28 mouse cellular contexts compared by ENCODE assay signal in the genomic region with DNA sequence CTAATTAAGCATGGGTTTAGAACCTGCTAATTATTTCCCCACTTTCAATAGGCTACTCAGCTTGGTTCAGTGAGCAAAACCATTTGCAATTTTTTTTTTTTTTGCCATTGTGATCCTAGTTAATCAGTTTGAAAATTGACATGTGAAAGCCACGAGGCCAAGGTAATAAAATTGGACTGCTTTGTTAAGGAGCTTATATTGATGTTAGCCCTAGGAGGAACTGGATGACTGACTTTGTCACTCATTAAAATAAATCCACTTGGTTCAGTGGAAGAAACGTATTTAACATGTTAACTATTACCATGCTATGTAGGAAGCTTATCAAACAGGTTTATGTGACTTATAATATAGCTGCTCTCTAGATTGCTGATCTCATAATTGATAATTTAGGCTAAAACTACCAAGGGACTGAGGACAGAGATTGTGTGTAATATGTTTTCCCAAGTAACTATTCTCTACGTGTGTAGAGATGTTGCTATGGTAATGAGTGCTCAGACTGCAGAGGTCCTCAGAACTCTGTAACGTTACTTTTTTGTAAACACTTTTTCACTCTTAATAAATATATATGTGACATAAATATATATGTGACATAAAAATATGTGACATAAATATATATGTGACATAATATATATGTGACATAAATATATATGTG.
DNase-seq lines count a peak whose midpoint lies in the region; ATAC-seq and TF ChIP-seq lines count a peak whose summit lies in the region.
"Had no signal": no experiment of that assay in that cellular context is flagged by ENCODE, and none has a peak within 500 bp of the region (broad histone marks: within the 10 kb centered on the region; RNA-seq: fewer than 3 reads in every experiment).

No protein-coding gene starts in this region.

- H3K27ac ChIP-seq in hindbrain, embryonic 11.5 days (ENCODE audit: low read depth, low read length): no peak overlapping the region
- no peak overlapping the region for H3K27ac ChIP-seq in hindbrain, embryonic 12.5 days
- no peak overlapping the region for H3K27ac ChIP-seq in midbrain, embryonic 16.5 days (ENCODE audit: low read length)
- H3K27ac ChIP-seq in midbrain, embryonic 15.5 days: no peak overlapping the region
- no peak overlapping the region for H3K27ac ChIP-seq in kidney, postnatal 0 days
- H3K27ac ChIP-seq: embryonic facial prominence, embryonic 10.5 days; hindbrain, embryonic 10.5 days; limb, embryonic 13.5 days; liver, embryonic 12.5 days; midbrain, embryonic 13.5 days; stomach, postnatal 0 days had no signal

- no peaks in the 10 kb centered on the region for H3K27me3 ChIP-seq in hindbrain, embryonic 11.5 days (ENCODE audit: control insufficient read depth, insufficient read depth, low read length)
- H3K27me3 ChIP-seq in hindbrain, embryonic 12.5 days: no peaks in the 10 kb centered on the region
- H3K27me3 ChIP-seq in midbrain, embryonic 16.5 days (ENCODE audit: control insufficient read depth, insufficient read depth, low read depth, low read length): no peaks in the 10 kb centered on the region
- no peaks in the 10 kb centered on the region for H3K27me3 ChIP-seq in midbrain, embryonic 15.5 days (replicated peaks)
- no peaks in the 10 kb centered on the region for H3K27me3 ChIP-seq in kidney, postnatal 0 days (ENCODE audit: insufficient read depth, low read length)
- H3K27me3 ChIP-seq: CH12.LX; heart, embryonic 12.5 days; limb, embryonic 13.5 days; liver, embryonic 12.5 days; midbrain, embryonic 13.5 days; Patski had no signal

- H3K36me3 ChIP-seq in hindbrain, embryonic 11.5 days (ENCODE audit: control insufficient read depth, insufficient read depth, low read length): no peaks in the 10 kb centered on the region
- no peaks in the 10 kb centered on the region for H3K36me3 ChIP-seq in hindbrain, embryonic 12.5 days
- no peaks in the 10 kb centered on the region for H3K36me3 ChIP-seq in midbrain, embryonic 16.5 days (ENCODE audit: control insufficient read depth, insufficient read depth, low read length)
- no peaks in the 10 kb centered on the region for H3K36me3 ChIP-seq in midbrain, embryonic 15.5 days (replicated peaks)
- H3K36me3 ChIP-seq in kidney, postnatal 0 days (ENCODE audit: insufficient read depth, low read length): no peaks in the 10 kb centered on the region
- H3K36me3 ChIP-seq: embryonic facial prominence, embryonic 10.5 days; G1E; heart, embryonic 12.5 days; hindbrain, embryonic 10.5 days; limb, embryonic 13.5 days; liver, embryonic 12.5 days; midbrain, embryonic 13.5 days had no signal

- no peak for TF ChIP-seq CTCF in kidney, postnatal 0 days (IDR thresholded peaks at IDR 0.05; ENCODE audit: low read depth)

- 75% methylated on average over 4 of the region's 4 CpGs for WGBS in hindbrain, embryonic 11.5 days
- WGBS in hindbrain, embryonic 12.5 days: 62% methylated on average over 4 of the region's 4 CpGs
- 42% methylated on average over 4 of the region's 4 CpGs for WGBS in midbrain, embryonic 16.5 days
- 40% methylated on average over 4 of the region's 4 CpGs for WGBS in midbrain, embryonic 15.5 days
- 43% methylated on average over 4 of the region's 4 CpGs for WGBS in kidney, postnatal 0 days

- no peak for DNase-seq in hindbrain, embryonic 11.5 days (ENCODE audit: low spot score)
- DNase-seq in kidney, postnatal 0 days (ENCODE audit: low spot score): peak; percentile 59
- no peak for DNase-seq in natural killer cell, adult 2 months (ENCODE audit: low spot score in 2 of 2)
- no peak for DNase-seq in frontal cortex, adult 2 months (ENCODE audit: extremely low spot score in 1 of 2, low spot score in 1 of 2)
- DNase-seq: B cell, adult 2 months; cerebellum, adult 11-12 months; cerebellum, postnatal 10 days; gastrocnemius, postnatal 25 days; heart, adult 18-20 months; heart, postnatal 10 days; layer of hippocampus, adult 9-11 months; lung, adult 18-20 months; lung, postnatal 10 days; thymus, adult 2 months had no signal

- H3K9me3 ChIP-seq in hindbrain, embryonic 11.5 days (ENCODE audit: control insufficient read depth, low read length): no peaks in the 10 kb centered on the region
- no peaks in the 10 kb centered on the region for H3K9me3 ChIP-seq in hindbrain, embryonic 12.5 days (replicated peaks)
- no peaks in the 10 kb centered on the region for H3K9me3 ChIP-seq in midbrain, embryonic 16.5 days (replicated peaks; ENCODE audit: control insufficient read depth, low read length, poor library complexity, severe bottlenecking)
- no peaks in the 10 kb centered on the region for H3K9me3 ChIP-seq in midbrain, embryonic 15.5 days
- H3K9me3 ChIP-seq in kidney, postnatal 0 days (replicated peaks; ENCODE audit: low read length): no peaks in the 10 kb centered on the region
- H3K9me3 ChIP-seq: embryonic facial prominence, embryonic 10.5 days; G1E; heart, embryonic 12.5 days; hindbrain, embryonic 10.5 days; limb, embryonic 13.5 days; liver, embryonic 12.5 days; midbrain, embryonic 13.5 days had no signal

- no peaks in the 10 kb centered on the region for H3K4me1 ChIP-seq in hindbrain, embryonic 11.5 days (replicated peaks; ENCODE audit: control insufficient read depth, insufficient read depth, low read length)
- no peaks in the 10 kb centered on the region for H3K4me1 ChIP-seq in hindbrain, embryonic 12.5 days
- no peaks in the 10 kb centered on the region for H3K4me1 ChIP-seq in midbrain, embryonic 16.5 days (ENCODE audit: control insufficient read depth, insufficient read depth, low read length)
- H3K4me1 ChIP-seq in midbrain, embryonic 15.5 days: no peaks in the 10 kb centered on the region
- H3K4me1 ChIP-seq in kidney, postnatal 0 days (replicated peaks; ENCODE audit: insufficient read depth, low read length): no peaks in the 10 kb centered on the region
- H3K4me1 ChIP-seq: heart, embryonic 12.5 days; hindbrain, embryonic 10.5 days; midbrain, embryonic 13.5 days had no signal

- H3K4me3 ChIP-seq in hindbrain, embryonic 11.5 days (ENCODE audit: low read depth, low read length): no peak overlapping the region
- H3K4me3 ChIP-seq in hindbrain, embryonic 12.5 days: no peak overlapping the region
- H3K4me3 ChIP-seq in midbrain, embryonic 16.5 days (ENCODE audit: low read depth, low read length): no peak overlapping the region
- no peak overlapping the region for H3K4me3 ChIP-seq in midbrain, embryonic 15.5 days
- no peak overlapping the region for H3K4me3 ChIP-seq in kidney, postnatal 0 days (replicated peaks; ENCODE audit: low read depth, low read length)
- H3K4me3 ChIP-seq: embryonic facial prominence, embryonic 10.5 days; heart, embryonic 12.5 days; hindbrain, embryonic 10.5 days; limb, embryonic 13.5 days; liver, embryonic 12.5 days; midbrain, embryonic 13.5 days; myocyte had no signal

- H3K4me2 ChIP-seq in hindbrain, embryonic 11.5 days (replicated peaks; ENCODE audit: low read depth, low read length): no peak overlapping the region
- H3K4me2 ChIP-seq in hindbrain, embryonic 12.5 days (replicated peaks): no peak overlapping the region
- H3K4me2 ChIP-seq in midbrain, embryonic 16.5 days (ENCODE audit: low read length): no peak overlapping the region
- H3K4me2 ChIP-seq in midbrain, embryonic 15.5 days: no peak overlapping the region
- H3K4me2 ChIP-seq in kidney, postnatal 0 days (ENCODE audit: low read length): no peak overlapping the region
- H3K4me2 ChIP-seq: heart, embryonic 12.5 days; limb, embryonic 13.5 days; liver, embryonic 12.5 days; midbrain, embryonic 13.5 days had no signal

- no peak overlapping the region for H3K9ac ChIP-seq in hindbrain, embryonic 11.5 days (ENCODE audit: low read depth, low read length)
- no peak overlapping the region for H3K9ac ChIP-seq in hindbrain, embryonic 12.5 days
- H3K9ac ChIP-seq in midbrain, embryonic 16.5 days (ENCODE audit: low read depth, low read length): no peak overlapping the region
- H3K9ac ChIP-seq in midbrain, embryonic 15.5 days: no peak overlapping the region
- no peak overlapping the region for H3K9ac ChIP-seq in kidney, postnatal 0 days (ENCODE audit: low read depth, low read length)
- H3K9ac ChIP-seq: heart, embryonic 12.5 days; limb, embryonic 13.5 days; liver, embryonic 12.5 days; midbrain, embryonic 13.5 days had no signal

- ATAC-seq in hindbrain, embryonic 11.5 days (ENCODE audit: low FRiP score): 0 out of 2 replicates have a peak, but pooled peaks have one; percentile 25
- ATAC-seq in hindbrain, embryonic 12.5 days (ENCODE audit: low FRiP score): no peak
- ATAC-seq in midbrain, embryonic 16.5 days: peak; percentile 39; the same call in 1 of the 2 replicates
- no peak for ATAC-seq in midbrain, embryonic 15.5 days (replicated peaks)
- ATAC-seq in kidney, postnatal 0 days (replicated peaks; ENCODE audit: low FRiP score, low read depth): peak; percentile 69
- ATAC-seq: liver, embryonic 12.5 days; midbrain, embryonic 13.5 days had no signal

Comparison
In these comparisons a context has a peak if more than half of its experiments do, and no peak if none do; other contexts are left out.
1. ATAC-seq: peak in hindbrain, embryonic 11.5 days (single experiment), midbrain, embryonic 16.5 days (single experiment) and kidney, postnatal 0 days (single experiment); none in hindbrain, embryonic 12.5 days (single experiment) and midbrain, embryonic 15.5 days (single experiment).